ENCODE assay signal across 9 mouse cellular contexts in genomic region chr6:43266356-43266755, GRCm38 (mm10). TPM values are rescaled to one million over a fixed set of nuclear protein-coding genes. Genes with fewer than 3 reads are reported as not detected.
DNase-seq lines count a peak whose midpoint lies in the region; ATAC-seq and TF ChIP-seq lines count a peak whose summit lies in the region.
"Had no signal": no experiment of that assay in that cellular context is flagged by ENCODE, and none has a peak within 500 bp of the region (broad histone marks: within the 10 kb centered on the region; RNA-seq: fewer than 3 reads in every experiment).

No protein-coding gene starts in this region.

- DNase-seq in layer of hippocampus, adult 2 months (ENCODE audit: low spot score in 2 of 2): no peak
- DNase-seq in layer of hippocampus, postnatal 36 days: no peak
- peak; percentile 17 for DNase-seq in forebrain, embryonic 10.5 days (ENCODE audit: extremely low spot score, low spot score)
- DNase-seq in midbrain, postnatal 0 days (ENCODE audit: low spot score): no peak
- no peak for DNase-seq in gastrocnemius, postnatal 10 days
- no peak for DNase-seq in right cerebral cortex, postnatal 4 days

- 4% methylated on average over 8 of the region's 8 CpGs for WGBS in forebrain, embryonic 10.5 days
- 5% methylated on average over 8 of the region's 8 CpGs for WGBS in hindbrain, embryonic 13.5 days
- 6% methylated on average over 8 of the region's 8 CpGs for WGBS in limb, embryonic 15.5 days
- WGBS in midbrain, postnatal 0 days: 21% methylated on average over 8 of the region's 8 CpGs

- no peaks in the 10 kb centered on the region for H3K9me3 ChIP-seq in forebrain, embryonic 10.5 days
- no peaks in the 10 kb centered on the region for H3K9me3 ChIP-seq in hindbrain, embryonic 13.5 days
- H3K9me3 ChIP-seq in limb, embryonic 15.5 days: no peaks in the 10 kb centered on the region
- no peaks in the 10 kb centered on the region for H3K9me3 ChIP-seq in midbrain, postnatal 0 days (ENCODE audit: low read length)
- H3K9me3 ChIP-seq: G1E had no signal

- H3K4me3 ChIP-seq in layer of hippocampus, adult 2 months: peak overlapping the region; percentile 41
- H3K4me3 ChIP-seq in forebrain, embryonic 10.5 days: peak overlapping the region; percentile 67
- H3K4me3 ChIP-seq in hindbrain, embryonic 13.5 days: peak overlapping the region; percentile 53
- H3K4me3 ChIP-seq in limb, embryonic 15.5 days: peak overlapping the region; percentile 61
- H3K4me3 ChIP-seq in midbrain, postnatal 0 days (ENCODE audit: low read depth, low read length): peak overlapping the region; percentile 50; the same call in 1 of the 2 replicates

- H3K4me2 ChIP-seq in hindbrain, embryonic 13.5 days: peak overlapping the region; percentile 87
- peak overlapping the region; percentile 83 for H3K4me2 ChIP-seq in limb, embryonic 15.5 days
- peak overlapping the region; percentile 83 for H3K4me2 ChIP-seq in midbrain, postnatal 0 days (ENCODE audit: low read depth, low read length, poor library complexity, severe bottlenecking)

- H3K4me1 ChIP-seq in forebrain, embryonic 10.5 days: peaks cover 17% of the 10 kb centered on the region
- H3K4me1 ChIP-seq in hindbrain, embryonic 13.5 days (replicated peaks): peaks cover 12% of the 10 kb centered on the region
- H3K4me1 ChIP-seq in limb, embryonic 15.5 days: peaks cover 12% of the 10 kb centered on the region
- 0 out of 2 replicates have a peak, but pooled peaks cover 3% of the 10 kb centered on the region for H3K4me1 ChIP-seq in midbrain, postnatal 0 days (ENCODE audit: insufficient read depth, low read length)

- peak; percentile 34; the same call in 1 of the 2 replicates for ATAC-seq in hindbrain, embryonic 13.5 days (ENCODE audit: low FRiP score)
- ATAC-seq in limb, embryonic 15.5 days (ENCODE audit: insufficient number of reproducible peaks, low FRiP score, low TSS enrichment, low read depth): no peak
- no peak for ATAC-seq in midbrain, postnatal 0 days (ENCODE audit: low FRiP score)

- peaks cover 42% of the 10 kb centered on the region for H3K27me3 ChIP-seq in forebrain, embryonic 10.5 days (ENCODE audit: poor library complexity, severe bottlenecking)
- peaks cover 42% of the 10 kb centered on the region for H3K27me3 ChIP-seq in hindbrain, embryonic 13.5 days
- H3K27me3 ChIP-seq in limb, embryonic 15.5 days: no peaks in the 10 kb centered on the region
- H3K27me3 ChIP-seq in midbrain, postnatal 0 days (ENCODE audit: insufficient read depth, low read length): peaks cover 16% of the 10 kb centered on the region

- peak; percentile 27; the same call in 1 of the 2 replicates for TF ChIP-seq CTCF in layer of hippocampus, adult 2 months (conservative IDR thresholded peaks at IDR 0.05)
- no peak for TF ChIP-seq CTCF in midbrain, postnatal 0 days (IDR thresholded peaks at IDR 0.05)

- H3K36me3 ChIP-seq in forebrain, embryonic 10.5 days (replicated peaks): no peaks in the 10 kb centered on the region
- no peaks in the 10 kb centered on the region for H3K36me3 ChIP-seq in hindbrain, embryonic 13.5 days
- no peaks in the 10 kb centered on the region for H3K36me3 ChIP-seq in limb, embryonic 15.5 days
- no peaks in the 10 kb centered on the region for H3K36me3 ChIP-seq in midbrain, postnatal 0 days (ENCODE audit: insufficient read depth, low read length)
- H3K36me3 ChIP-seq: G1E had no signal

- peak overlapping the region; percentile 47; the same call in 1 of the 2 replicates for H3K27ac ChIP-seq in layer of hippocampus, adult 2 months
- no peak overlapping the region for H3K27ac ChIP-seq in forebrain, embryonic 10.5 days
- H3K27ac ChIP-seq in hindbrain, embryonic 13.5 days: no peak overlapping the region
- H3K27ac ChIP-seq in limb, embryonic 15.5 days: peak overlapping the region; percentile 57; the same call in 1 of the 2 replicates
- H3K27ac ChIP-seq in midbrain, postnatal 0 days (ENCODE audit: low read depth, low read length): no peak overlapping the region

- 0 out of 2 replicates have a peak overlapping the region, but pooled peaks have one; percentile 73 for H3K9ac ChIP-seq in hindbrain, embryonic 13.5 days
- no peak overlapping the region for H3K9ac ChIP-seq in limb, embryonic 15.5 days
- no peak overlapping the region for H3K9ac ChIP-seq in midbrain, postnatal 0 days (replicated peaks; ENCODE audit: low read length, poor library complexity, severe bottlenecking)

RNA-seq across cellular contexts. Expression of gene Arhgef5, which starts 1.0 kb away (rescaled TPM):
- 1 to 10 TPM; 1.7 to 2.8 TPM for total RNA-seq in layer of hippocampus, adult 2 months (2021)
- 1 to 10 TPM; 2.4 to 2.7 TPM for total RNA-seq in layer of hippocampus, postnatal 36 days (2021)
- polyA plus RNA-seq in forebrain, embryonic 10.5 days (2016; fragmentation: Nextera tagmentation; extraction: Ambion mirVana): 3.6 and 4.1 TPM in 2 replicates
- 2.3 and 2.4 TPM in 2 replicates for polyA plus RNA-seq in hindbrain, embryonic 13.5 days (2015; fragmentation: Nextera tagmentation; extraction: Ambion mirVana)
- 13.1 and 14.3 TPM in 2 replicates for polyA plus RNA-seq in limb, embryonic 15.5 days (2015; fragmentation: Nextera tagmentation; extraction: Ambion mirVana)
- total RNA-seq in midbrain, postnatal 0 days (2014; rRNA removed): 4.1 and 8.2 TPM in 2 replicates
- polyA plus RNA-seq in midbrain, postnatal 0 days (2015; fragmentation: Nextera tagmentation; extraction: Ambion mirVana): 1.9 TPM in 2 replicates
- 1 to 10 TPM; 5.5 to 9.3 TPM for total RNA-seq in gastrocnemius, postnatal 10 days (2021)
- polyA plus RNA-seq: G1E had no signal

RNA-seq across cellular contexts. Expression of gene Olfr47, which starts 35.0 kb away (rescaled TPM):
- total RNA-seq in layer of hippocampus, adult 2 months (2021): not detected
- total RNA-seq in layer of hippocampus, postnatal 36 days (2021): not detected
- not detected in 2 replicates for polyA plus RNA-seq in forebrain, embryonic 10.5 days (2016; fragmentation: Nextera tagmentation; extraction: Ambion mirVana)
- not detected in 2 replicates for polyA plus RNA-seq in hindbrain, embryonic 13.5 days (2015; fragmentation: Nextera tagmentation; extraction: Ambion mirVana)
- not detected in 2 replicates for polyA plus RNA-seq in limb, embryonic 15.5 days (2015; fragmentation: Nextera tagmentation; extraction: Ambion mirVana)
- not detected in 2 replicates for total RNA-seq in midbrain, postnatal 0 days (2014; rRNA removed)
- polyA plus RNA-seq in midbrain, postnatal 0 days (2015; fragmentation: Nextera tagmentation; extraction: Ambion mirVana): not detected in 2 replicates
- total RNA-seq in gastrocnemius, postnatal 10 days (2021): not detected
- polyA plus RNA-seq: G1E had no signal

RNA-seq across cellular contexts. Expression of gene Nobox, which starts 43.0 kb away (rescaled TPM):
- not detected for total RNA-seq in layer of hippocampus, adult 2 months (2021)
- total RNA-seq in layer of hippocampus, postnatal 36 days (2021): not detected
- polyA plus RNA-seq in forebrain, embryonic 10.5 days (2016; fragmentation: Nextera tagmentation; extraction: Ambion mirVana): not detected in 2 replicates
- 0.19 TPM in 1 of 2 replicates, not detected in the other for polyA plus RNA-seq in hindbrain, embryonic 13.5 days (2015; fragmentation: Nextera tagmentation; extraction: Ambion mirVana)
- polyA plus RNA-seq in limb, embryonic 15.5 days (2015; fragmentation: Nextera tagmentation; extraction: Ambion mirVana): not detected in 2 replicates
- not detected in 2 replicates for total RNA-seq in midbrain, postnatal 0 days (2014; rRNA removed)
- polyA plus RNA-seq in midbrain, postnatal 0 days (2015; fragmentation: Nextera tagmentation; extraction: Ambion mirVana): not detected in 2 replicates
- total RNA-seq in gastrocnemius, postnatal 10 days (2021): not detected
- total RNA-seq: G1E had no signal

RNA-seq across cellular contexts. Expression of gene Olfr434, which starts 53.5 kb away (rescaled TPM):
- not detected for total RNA-seq in layer of hippocampus, adult 2 months (2021)
- not detected for total RNA-seq in layer of hippocampus, postnatal 36 days (2021)
- not detected in 2 replicates for polyA plus RNA-seq in forebrain, embryonic 10.5 days (2016; fragmentation: Nextera tagmentation; extraction: Ambion mirVana)
- not detected in 2 replicates for polyA plus RNA-seq in hindbrain, embryonic 13.5 days (2015; fragmentation: Nextera tagmentation; extraction: Ambion mirVana)
- not detected in 2 replicates for polyA plus RNA-seq in limb, embryonic 15.5 days (2015; fragmentation: Nextera tagmentation; extraction: Ambion mirVana)
- total RNA-seq in midbrain, postnatal 0 days (2014; rRNA removed): not detected in 2 replicates
- polyA plus RNA-seq in midbrain, postnatal 0 days (2015; fragmentation: Nextera tagmentation; extraction: Ambion mirVana): not detected in 2 replicates
- not detected for total RNA-seq in gastrocnemius, postnatal 10 days (2021)
- total RNA-seq: G1E had no signal
- polyA plus RNA-seq: G1E had no signal

Comparison
In these comparisons a context has a peak if more than half of its experiments do, and no peak if none do; other contexts are left out.
1. H3K27ac ChIP-seq: peak in layer of hippocampus, adult 2 months (single experiment) and limb, embryonic 15.5 days (single experiment); none in forebrain, embryonic 10.5 days (single experiment), hindbrain, embryonic 13.5 days (single experiment) and midbrain, postnatal 0 days (single experiment).
2. Peak in every context shown above with its lines, with median percentiles within 50 percentile points of each other: H3K4me3 ChIP-seq and H3K4me2 ChIP-seq.